Mouse (Mus musculus): ENCODE data around the gene Dapk1. TPM values are rescaled to one million over a fixed set of nuclear protein-coding genes. Genes with fewer than 3 reads are reported as not detected.

The Dapk1 gene
- polyA plus RNA-seq, 1 experiment = 12.0 TPM

- no peak overlapping the region for H3K27ac ChIP-seq (ENCODE audit: control insufficient read depth, insufficient read depth, low read depth, low read length, poor library complexity)
- TF ChIP-seq POLR2A (IDR thresholded peaks at IDR 0.05; ENCODE audit: borderline replicate concordance, control insufficient read depth, low read depth, low read length) (no peak), CTCF (IDR thresholded peaks at IDR 0.05; ENCODE audit: control insufficient read depth, insufficient read depth, low read length) (no peak)
- H3K4me3 ChIP-seq (replicated peaks; ENCODE audit: control insufficient read depth, low read depth, low read length) = no peak overlapping the region
- no peaks in the 10 kb centered on the region for H3K4me1 ChIP-seq (ENCODE audit: control insufficient read depth, insufficient read depth, low read length)
- 81% methylated on average over 3 of the region's 3 CpGs for WGBS
Observed at GRCm38 (mm10) chr13:60710963-60711362, 109.2 kb downstream of the Dapk1 start.

- whole genome bisulfite sequencing = 82% methylated on average over 4 of the region's 4 CpGs
- H3K27ac ChIP-seq (ENCODE audit: control insufficient read depth, insufficient read depth, low read depth, low read length, poor library complexity) = no peak overlapping the region
Observed at GRCm38 (mm10) chr13:60713537-60713936, 111.8 kb downstream of the Dapk1 start.

GRCm38 (mm10) chr13:60716107-60716506 is 114.4 kb downstream of the Dapk1 start:
- H3K27ac ChIP-seq (ENCODE audit: control insufficient read depth, insufficient read depth, low read depth, low read length, poor library complexity) = no peak overlapping the region
- no peaks in the 10 kb centered on the region; the same call in 1 of the 2 replicates for H3K4me1 ChIP-seq (ENCODE audit: control insufficient read depth, insufficient read depth, low read length)
- 79% methylated on average over 3 of the region's 3 CpGs for WGBS
- no peak overlapping the region for H3K4me3 ChIP-seq (replicated peaks; ENCODE audit: control insufficient read depth, low read depth, low read length)
- no peak for TF ChIP-seq CTCF (IDR thresholded peaks at IDR 0.05; ENCODE audit: control insufficient read depth, insufficient read depth, low read length)
- TF ChIP-seq POLR2A (IDR thresholded peaks at IDR 0.05; ENCODE audit: borderline replicate concordance, control insufficient read depth, low read depth, low read length) = no peak

More at GRCm38 (mm10) chr13:60713537-60713936, 111.8 kb downstream of the Dapk1 start:
- H3K4me1 ChIP-seq (ENCODE audit: control insufficient read depth, insufficient read depth, low read length) = no peaks in the 10 kb centered on the region
- H3K4me3 ChIP-seq (replicated peaks; ENCODE audit: control insufficient read depth, low read depth, low read length) = no peak overlapping the region
- TF ChIP-seq CTCF (IDR thresholded peaks at IDR 0.05; ENCODE audit: control insufficient read depth, insufficient read depth, low read length) (no peak), POLR2A (IDR thresholded peaks at IDR 0.05; ENCODE audit: borderline replicate concordance, control insufficient read depth, low read depth, low read length) (no peak)

- 90% methylated on average over 10 of the region's 10 CpGs for WGBS
- Histone ChIP-seq H3K4me3 (replicated peaks; ENCODE audit: control insufficient read depth, low read depth, low read length) (no peak overlapping the region), H3K27ac (ENCODE audit: control insufficient read depth, insufficient read depth, low read depth, low read length, poor library complexity) (no peak overlapping the region), H3K4me1 (ENCODE audit: control insufficient read depth, insufficient read depth, low read length) (no peaks in the 10 kb centered on the region; the same call in 1 of the 2 replicates)
- TF ChIP-seq POLR2A (IDR thresholded peaks at IDR 0.05; ENCODE audit: borderline replicate concordance, control insufficient read depth, low read depth, low read length) = no peak
- TF ChIP-seq CTCF (IDR thresholded peaks at IDR 0.05; ENCODE audit: control insufficient read depth, insufficient read depth, low read length) = no peak
Observed at GRCm38 (mm10) chr13:60717421-60717820, 115.7 kb downstream of the Dapk1 start.

GRCm38 (mm10) chr13:60719581-60719980 is 117.8 kb downstream of the Dapk1 start:
- TF ChIP-seq POLR2A (IDR thresholded peaks at IDR 0.05; ENCODE audit: borderline replicate concordance, control insufficient read depth, low read depth, low read length) = no peak
- TF ChIP-seq CTCF (IDR thresholded peaks at IDR 0.05; ENCODE audit: control insufficient read depth, insufficient read depth, low read length) = no peak

GRCm38 (mm10) chr13:60722763-60723162 is 121.0 kb downstream of the Dapk1 start:
- TF ChIP-seq CTCF (IDR thresholded peaks at IDR 0.05; ENCODE audit: control insufficient read depth, insufficient read depth, low read length) (no peak), POLR2A (IDR thresholded peaks at IDR 0.05; ENCODE audit: borderline replicate concordance, control insufficient read depth, low read depth, low read length) (no peak)
- Histone ChIP-seq H3K4me1 (ENCODE audit: control insufficient read depth, insufficient read depth, low read length) (no peaks in the 10 kb centered on the region; the same call in 1 of the 2 replicates), H3K4me3 (replicated peaks; ENCODE audit: control insufficient read depth, low read depth, low read length) (no peak overlapping the region), H3K27ac (ENCODE audit: control insufficient read depth, insufficient read depth, low read depth, low read length, poor library complexity) (no peak overlapping the region)
- WGBS = 87% methylated on average over 8 of the region's 8 CpGs

More at GRCm38 (mm10) chr13:60719581-60719980, 117.8 kb downstream of the Dapk1 start:
- WGBS = 88% methylated on average over 10 of the region's 10 CpGs
- no peak overlapping the region for H3K4me3 ChIP-seq (replicated peaks; ENCODE audit: control insufficient read depth, low read depth, low read length)
- no peaks in the 10 kb centered on the region; the same call in 1 of the 2 replicates for H3K4me1 ChIP-seq (ENCODE audit: control insufficient read depth, insufficient read depth, low read length)
- no peak overlapping the region for H3K27ac ChIP-seq (ENCODE audit: control insufficient read depth, insufficient read depth, low read depth, low read length, poor library complexity)

GRCm38 (mm10) chr13:60728276-60729054 is 126.7 kb downstream of the Dapk1 start:
- no peaks in the 10 kb centered on the region for H3K4me1 ChIP-seq (ENCODE audit: control insufficient read depth, insufficient read depth, low read length)
- H3K4me3 ChIP-seq (replicated peaks; ENCODE audit: control insufficient read depth, low read depth, low read length) = no peak overlapping the region
- no peak overlapping the region for H3K27ac ChIP-seq (ENCODE audit: control insufficient read depth, insufficient read depth, low read depth, low read length, poor library complexity)
- 89% methylated on average over 9 of the region's 9 CpGs for WGBS
- no peak for TF ChIP-seq CTCF (IDR thresholded peaks at IDR 0.05; ENCODE audit: control insufficient read depth, insufficient read depth, low read length)
- TF ChIP-seq POLR2A (IDR thresholded peaks at IDR 0.05; ENCODE audit: borderline replicate concordance, control insufficient read depth, low read depth, low read length) = no peak

- Histone ChIP-seq H3K4me1 (ENCODE audit: control insufficient read depth, insufficient read depth, low read length) (no peaks in the 10 kb centered on the region; the same call in 1 of the 2 replicates), H3K4me3 (replicated peaks; ENCODE audit: control insufficient read depth, low read depth, low read length) (no peak overlapping the region), H3K27ac (ENCODE audit: control insufficient read depth, insufficient read depth, low read depth, low read length, poor library complexity) (no peak overlapping the region)
- 56% methylated on average over 3 of the region's 3 CpGs for WGBS
- TF ChIP-seq POLR2A (IDR thresholded peaks at IDR 0.05; ENCODE audit: borderline replicate concordance, control insufficient read depth, low read depth, low read length) (no peak), CTCF (IDR thresholded peaks at IDR 0.05; ENCODE audit: control insufficient read depth, insufficient read depth, low read length) (no peak)
Observed at GRCm38 (mm10) chr13:60729055-60729402, 127.3 kb downstream of the Dapk1 start.
